Mouse (Mus musculus) urinary bladder, postnatal 14 days (tissue): Measurements from ENCODE around the gene Mreg.
A peak's percentile ranks its signal among the peaks of the same experiment; 100 is the strongest.

Experiments
- DNase-seq: peaks from one replicate; pipeline ENCODE4 v3.0.0; 2021; ENCODE audit warnings: low spot score

Mreg gene

DNA sequence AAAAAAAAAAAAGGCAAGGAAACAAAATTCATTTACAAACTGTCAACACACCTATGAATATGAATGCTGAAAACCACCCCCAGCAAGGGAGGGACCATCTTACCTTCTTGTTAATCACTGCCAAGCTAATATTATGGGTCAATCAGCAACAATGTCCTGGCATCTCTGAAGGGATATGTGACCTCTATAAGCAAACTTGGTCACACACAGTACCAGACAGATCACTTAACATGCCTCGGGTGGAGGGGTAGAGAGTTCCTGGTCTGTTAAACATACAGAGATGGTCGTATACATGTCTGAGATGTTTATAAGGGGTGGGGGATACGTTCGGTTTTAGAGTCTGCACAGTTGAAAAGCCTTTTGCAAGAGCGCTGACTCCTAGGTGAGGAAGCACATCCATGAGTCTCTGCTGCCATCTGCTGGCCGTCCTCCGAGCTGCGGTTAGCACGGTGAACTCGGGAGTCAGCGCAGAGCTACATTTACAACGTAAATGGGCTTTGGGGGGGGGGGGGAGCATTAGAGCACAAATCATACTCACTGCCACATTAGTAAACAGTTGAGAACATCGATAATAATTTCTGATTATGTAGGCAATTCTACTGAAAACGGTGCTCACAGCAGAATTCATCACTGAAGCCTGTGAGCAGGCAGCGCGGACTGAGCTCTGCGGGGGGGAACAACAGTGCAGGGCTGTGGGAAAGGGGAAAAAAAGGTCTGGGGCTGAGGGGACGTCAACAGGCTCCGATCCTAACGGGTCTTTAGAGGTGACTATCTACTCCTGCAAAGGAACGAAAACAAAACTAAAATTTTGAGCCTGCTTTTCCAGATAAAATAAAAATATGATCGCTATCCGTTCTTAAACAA is 88.4 kb downstream of the Mreg start:
- DNase-seq, result peak; percentile 92

DNA sequence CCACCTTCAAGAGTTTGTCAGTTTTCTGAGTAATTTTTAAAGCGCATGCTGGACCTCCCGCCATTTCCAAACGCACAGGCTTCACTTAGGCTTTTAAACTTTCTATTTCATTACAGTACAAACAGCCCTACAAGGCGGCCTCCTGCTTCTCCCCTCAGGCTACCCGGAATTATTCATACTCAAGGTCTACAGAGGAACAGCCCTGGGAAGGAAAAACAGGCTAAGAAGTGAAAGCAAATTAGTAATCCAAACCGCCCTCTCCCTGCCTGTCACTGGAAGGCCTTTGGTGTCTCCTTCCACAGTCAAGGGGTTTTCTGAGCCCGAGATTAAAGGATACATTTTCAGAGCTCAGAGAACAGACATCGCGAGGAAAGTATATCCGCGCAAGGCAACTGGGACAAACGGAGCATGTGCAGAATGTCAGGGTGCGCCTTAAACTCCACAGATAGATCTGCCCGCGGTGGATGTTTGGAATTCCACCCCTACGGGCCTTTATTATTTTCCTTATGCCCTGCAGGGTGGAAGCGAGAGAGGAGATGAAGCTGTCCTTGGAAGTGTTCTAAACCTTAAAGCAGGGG is 90.4 kb downstream of the Mreg start:
- no peak for DNase-seq

GRCm38 (mm10) chr1:72119981-72120380 is 92.1 kb downstream of the Mreg start:
- DNase-seq, result no peak

GRCm38 (mm10) chr1:72114206-72114605 is 97.9 kb downstream of the Mreg start:
- DNase-seq, result no peak
